Mouse (Mus musculus) embryonic fibroblast, embryonic 13.5 days (primary cell): ENCODE results near the gene Cd247.

ENCODE experiments used
- CTCF ChIP-seq: IDR thresholded peaks from 2 replicates; pipeline ENCODE4 v1.5.1; 2011; ENCODE audit warnings: mild to moderate bottlenecking, control low read depth, low read length, moderate library complexity, borderline replicate concordance; ENCODE audit not compliant: insufficient read depth
- POLR2A ChIP-seq: IDR thresholded peaks from 2 replicates; pipeline ENCODE4 v1.6.1; 2011; ENCODE audit warnings: low read depth, mild to moderate bottlenecking, control low read depth, low read length, moderate library complexity

DNA sequence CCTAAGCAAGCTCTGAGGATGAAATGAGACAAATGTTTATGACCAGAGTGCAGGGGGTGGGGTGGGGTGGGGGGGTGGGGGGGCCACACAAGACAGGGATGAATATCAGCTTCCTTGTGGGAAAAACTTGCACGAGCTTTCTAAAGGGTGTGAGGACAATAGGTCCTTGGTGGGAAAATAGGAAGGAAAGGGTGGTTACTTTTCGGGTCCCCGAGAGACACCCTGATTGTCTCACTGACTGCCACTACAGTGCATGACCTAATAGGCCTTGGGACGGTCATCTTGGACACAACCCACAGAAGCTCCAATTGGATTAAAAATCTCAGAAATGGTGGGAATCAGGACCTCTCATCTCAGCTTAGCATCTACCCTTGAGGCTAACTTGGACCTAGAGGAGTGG lies 30.7 kb downstream of the Cd247 start:
- TF ChIP-seq POLR2A (no peak), CTCF (no peak)
